Comparison of ENCODE assay signal across 9 mouse cellular contexts in the genomic region with DNA sequence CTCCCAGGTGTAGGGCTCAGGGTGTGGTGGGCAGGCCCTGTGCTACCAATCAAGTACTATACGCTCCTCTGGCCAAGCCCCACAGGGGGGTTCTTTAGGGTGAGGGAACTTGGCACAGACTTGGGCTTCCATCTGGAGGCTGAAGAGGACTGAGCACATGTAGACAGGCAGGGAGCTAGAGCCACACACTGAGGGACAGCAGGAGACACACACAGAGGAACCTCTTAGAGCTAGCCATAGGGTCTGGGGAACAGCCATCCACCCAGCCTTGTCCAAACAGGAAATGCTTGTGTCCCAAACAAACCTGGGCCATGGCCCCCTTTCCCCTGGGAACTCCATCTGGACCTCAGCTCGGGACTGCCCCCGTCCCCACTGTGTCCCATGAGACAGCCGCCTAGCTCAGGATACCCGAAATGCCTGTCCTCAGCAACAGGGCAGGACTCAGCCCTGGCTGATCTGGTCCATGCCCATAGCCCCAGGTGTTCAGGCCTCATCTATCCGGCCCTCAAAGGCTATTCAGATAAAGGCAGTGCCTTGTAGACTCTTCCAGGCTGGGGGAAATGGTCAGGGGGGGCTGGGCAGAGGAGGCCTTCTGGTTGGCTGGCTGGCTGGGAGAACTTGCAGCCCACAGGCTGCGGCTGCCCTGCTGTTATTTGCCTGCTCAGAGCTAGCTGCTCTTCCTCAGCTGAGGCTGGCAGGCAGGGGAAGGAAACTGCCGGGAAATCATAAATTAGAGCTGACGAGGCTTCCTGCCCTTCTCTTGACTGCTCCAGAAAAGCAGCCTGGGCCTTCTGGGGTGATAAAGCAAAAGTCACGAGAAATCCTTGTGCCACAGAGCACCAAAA. TPM values are rescaled to one million over a fixed set of nuclear protein-coding genes. Genes with fewer than 3 reads are reported as not detected.
A peak's percentile ranks its signal among the peaks of the same experiment; 100 is the strongest.
DNase-seq lines count a peak whose midpoint lies in the region; ATAC-seq and TF ChIP-seq lines count a peak whose summit lies in the region.
"Had no signal": no experiment of that assay in that cellular context is flagged by ENCODE, and none has a peak within 500 bp of the region (broad histone marks: within the 10 kb centered on the region; RNA-seq: fewer than 3 reads in every experiment).

No protein-coding gene starts in this region.

- no peak for TF ChIP-seq CTCF in kidney, postnatal 0 days (IDR thresholded peaks at IDR 0.05; ENCODE audit: low read depth)

- H3K4me3 ChIP-seq in midbrain, embryonic 16.5 days (ENCODE audit: low read depth, low read length) = no peak overlapping the region
- no peak overlapping the region for H3K4me3 ChIP-seq in midbrain, embryonic 11.5 days (ENCODE audit: low read depth, low read length)
- no peak overlapping the region for H3K4me3 ChIP-seq in kidney, postnatal 0 days (replicated peaks; ENCODE audit: low read depth, low read length)

- H3K9ac ChIP-seq in midbrain, embryonic 16.5 days (ENCODE audit: low read depth, low read length) = peak overlapping the region; percentile 30; the same call in 1 of the 2 replicates
- no peak overlapping the region for H3K9ac ChIP-seq in midbrain, embryonic 11.5 days (ENCODE audit: low read length)
- no peak overlapping the region for H3K9ac ChIP-seq in kidney, postnatal 0 days (ENCODE audit: low read depth, low read length)

- ATAC-seq in midbrain, embryonic 16.5 days = no peak
- no peak for ATAC-seq in midbrain, embryonic 11.5 days (ENCODE audit: low FRiP score)
- ATAC-seq in kidney, postnatal 0 days (replicated peaks; ENCODE audit: low FRiP score, low read depth) = peak; percentile 10; the same call in 1 of the 2 replicates

- peak; percentile 56 for DNase-seq in adrenal gland, adult 2 months
- DNase-seq in adrenal gland, adult 18-20 months (ENCODE audit: low spot score in 2 of 2) = no peak
- DNase-seq in midbrain, embryonic 11.5 days (ENCODE audit: low spot score, missing footprints) = no peak
- DNase-seq in kidney, postnatal 0 days (ENCODE audit: low spot score) = peak; percentile 76
- DNase-seq in thymus, postnatal 10 days (ENCODE audit: low spot score in 2 of 2) = no peak
- DNase-seq in spleen, postnatal 14 days (ENCODE audit: low spot score in 2 of 2) = no peak
- no peak for DNase-seq in thymus, postnatal 0 days (ENCODE audit: low spot score)
- DNase-seq: gastrocnemius, postnatal 25 days had no signal

- no peak overlapping the region for H3K27ac ChIP-seq in midbrain, embryonic 16.5 days (ENCODE audit: low read length)
- H3K27ac ChIP-seq in midbrain, embryonic 11.5 days (ENCODE audit: low read depth, low read length) = no peak overlapping the region
- peak overlapping the region; percentile 79 for H3K27ac ChIP-seq in kidney, postnatal 0 days

- 47% methylated on average over 10 of the region's 10 CpGs for WGBS in midbrain, embryonic 16.5 days
- WGBS in midbrain, embryonic 11.5 days = 54% methylated on average over 10 of the region's 10 CpGs
- WGBS in kidney, postnatal 0 days = 27% methylated on average over 10 of the region's 10 CpGs

- no peaks in the 10 kb centered on the region for H3K9me3 ChIP-seq in midbrain, embryonic 16.5 days (replicated peaks; ENCODE audit: control insufficient read depth, low read length, poor library complexity, severe bottlenecking)
- no peaks in the 10 kb centered on the region for H3K9me3 ChIP-seq in midbrain, embryonic 11.5 days (ENCODE audit: control insufficient read depth, low read length)
- no peaks in the 10 kb centered on the region for H3K9me3 ChIP-seq in kidney, postnatal 0 days (replicated peaks; ENCODE audit: low read length)

- peaks cover 4% of the 10 kb centered on the region; the same call in 1 of the 2 replicates for H3K27me3 ChIP-seq in midbrain, embryonic 16.5 days (ENCODE audit: control insufficient read depth, insufficient read depth, low read depth, low read length)
- peaks cover 3% of the 10 kb centered on the region; the same call in 1 of the 2 replicates for H3K27me3 ChIP-seq in midbrain, embryonic 11.5 days (ENCODE audit: control insufficient read depth, insufficient read depth, low read length)
- H3K27me3 ChIP-seq in kidney, postnatal 0 days (ENCODE audit: insufficient read depth, low read length) = no peaks in the 10 kb centered on the region

- peaks cover 9% of the 10 kb centered on the region for H3K4me1 ChIP-seq in midbrain, embryonic 16.5 days (ENCODE audit: control insufficient read depth, insufficient read depth, low read length)
- H3K4me1 ChIP-seq in midbrain, embryonic 11.5 days (ENCODE audit: control insufficient read depth, insufficient read depth, low read length) = peaks cover 13% of the 10 kb centered on the region
- H3K4me1 ChIP-seq in kidney, postnatal 0 days (replicated peaks; ENCODE audit: insufficient read depth, low read length) = peaks cover 32% of the 10 kb centered on the region

- H3K4me2 ChIP-seq in midbrain, embryonic 16.5 days (ENCODE audit: low read length) = no peak overlapping the region
- H3K4me2 ChIP-seq in midbrain, embryonic 11.5 days = no peak overlapping the region
- H3K4me2 ChIP-seq in kidney, postnatal 0 days (ENCODE audit: low read length) = 0 out of 2 replicates have a peak overlapping the region, but pooled peaks have one; percentile 2

- H3K36me3 ChIP-seq in midbrain, embryonic 16.5 days (ENCODE audit: control insufficient read depth, insufficient read depth, low read length) = no peaks in the 10 kb centered on the region
- H3K36me3 ChIP-seq in midbrain, embryonic 11.5 days (ENCODE audit: control insufficient read depth, insufficient read depth, low read length) = no peaks in the 10 kb centered on the region
- no peaks in the 10 kb centered on the region for H3K36me3 ChIP-seq in kidney, postnatal 0 days (ENCODE audit: insufficient read depth, low read length)

RNA-seq across cellular contexts. Expression of gene Emid1, which starts 3.1 kb away (rescaled TPM):
- 1 to 10 TPM; 3.1 to 4.6 TPM for total RNA-seq in adrenal gland, adult 2 months (2021)
- 20.1 and 22.9 TPM in 2 replicates for polyA plus RNA-seq in adrenal gland, adult 2 months (2012; rRNA removed)
- 1 to 10 TPM; 2.2 to 3.4 TPM for total RNA-seq in adrenal gland, adult 18-20 months (2021)
- 9.5 and 12.4 TPM in 2 replicates for polyA plus RNA-seq in midbrain, embryonic 16.5 days (2015; fragmentation: Nextera tagmentation; extraction: Ambion mirVana)
- polyA plus RNA-seq in midbrain, embryonic 11.5 days (2014; fragmentation: Nextera tagmentation; extraction: Ambion mirVana) = 12.3 and 13.7 TPM in 2 replicates
- 174 and 180 TPM in 2 replicates for polyA plus RNA-seq in kidney, postnatal 0 days (2015; fragmentation: Nextera tagmentation; extraction: Ambion mirVana)
- 46.1 and 51.0 TPM in 2 replicates for polyA plus RNA-seq in thymus, postnatal 0 days (2015; fragmentation: Nextera tagmentation; extraction: Ambion mirVana)

RNA-seq across cellular contexts. Expression of gene Ewsr1, which starts 56.1 kb away (rescaled TPM):
- 100 to 1,000 TPM; 193 to 525 TPM for total RNA-seq in adrenal gland, adult 2 months (2021)
- 395 and 441 TPM in 2 replicates for polyA plus RNA-seq in adrenal gland, adult 2 months (2012; rRNA removed)
- total RNA-seq in adrenal gland, adult 18-20 months (2021) = 100 to 1,000 TPM; 211 to 300 TPM
- polyA plus RNA-seq in midbrain, embryonic 16.5 days (2015; fragmentation: Nextera tagmentation; extraction: Ambion mirVana) = 548 and 592 TPM in 2 replicates
- polyA plus RNA-seq in midbrain, embryonic 11.5 days (2014; fragmentation: Nextera tagmentation; extraction: Ambion mirVana) = 419 and 422 TPM in 2 replicates
- 477 and 504 TPM in 2 replicates for polyA plus RNA-seq in kidney, postnatal 0 days (2015; fragmentation: Nextera tagmentation; extraction: Ambion mirVana)
- 501 and 565 TPM in 2 replicates for polyA plus RNA-seq in thymus, postnatal 0 days (2015; fragmentation: Nextera tagmentation; extraction: Ambion mirVana)

RNA-seq across cellular contexts. Expression of gene Rhbdd3, which starts 56.5 kb away (rescaled TPM):
- total RNA-seq in adrenal gland, adult 2 months (2021) = 10 to 100 TPM; 18.2 to 24.8 TPM
- polyA plus RNA-seq in adrenal gland, adult 2 months (2012; rRNA removed) = 38.1 and 60.4 TPM in 2 replicates
- total RNA-seq in adrenal gland, adult 18-20 months (2021) = 10 to 100 TPM; 16.3 to 19.5 TPM
- 46.9 and 48.8 TPM in 2 replicates for polyA plus RNA-seq in midbrain, embryonic 16.5 days (2015; fragmentation: Nextera tagmentation; extraction: Ambion mirVana)
- polyA plus RNA-seq in midbrain, embryonic 11.5 days (2014; fragmentation: Nextera tagmentation; extraction: Ambion mirVana) = 20.4 and 21.3 TPM in 2 replicates
- 26.8 and 28.3 TPM in 2 replicates for polyA plus RNA-seq in kidney, postnatal 0 days (2015; fragmentation: Nextera tagmentation; extraction: Ambion mirVana)
- 17.9 and 19.8 TPM in 2 replicates for polyA plus RNA-seq in thymus, postnatal 0 days (2015; fragmentation: Nextera tagmentation; extraction: Ambion mirVana)

Comparison
In these comparisons a context has a peak if more than half of its experiments do, and no peak if none do; other contexts are left out.
1. DNase-seq: peak in adrenal gland, adult 2 months (single experiment) and kidney, postnatal 0 days (single experiment); none in adrenal gland, adult 18-20 months (0 of 2), midbrain, embryonic 11.5 days (single experiment), thymus, postnatal 10 days (0 of 2), spleen, postnatal 14 days (0 of 2) and thymus, postnatal 0 days (single experiment).